Mouse (Mus musculus) midbrain, embryonic 15.5 days (tissue): Measurements from ENCODE around the gene Hes1. TPM values are rescaled to one million over a fixed set of nuclear protein-coding genes. Genes with fewer than 3 reads are reported as not detected.

Experiments
- ATAC-seq: fragments of 200-750 bp; cut with Nextera tagmentation; replicated peaks from 2 replicates; pipeline ENCODE4 v1.8.0; 2017; ENCODE audit warnings: moderate TSS enrichment
- H3K27ac ChIP-seq: fragments of 300-500 bp; sonication (generic); 2 replicates; pipeline ENCODE4 v1.5.1; 2015; ENCODE audit warnings: mild to moderate bottlenecking, inconsistent platforms
- H3K27me3 ChIP-seq: fragments of 300-500 bp; sonication (generic); replicated peaks from 2 replicates; pipeline ENCODE4 v1.6.1; 2015; ENCODE audit warnings: inconsistent platforms
- H3K36me3 ChIP-seq: fragments of 300-500 bp; sonication (generic); replicated peaks from 2 replicates; pipeline ENCODE4 v1.6.1; 2015; ENCODE audit warnings: inconsistent platforms
- H3K4me1 ChIP-seq: fragments of 300-500 bp; sonication (generic); 2 replicates; pipeline ENCODE4 v1.6.1; 2015; ENCODE audit warnings: inconsistent platforms
- H3K4me2 ChIP-seq: fragments of 300-500 bp; sonication (generic); 2 replicates; pipeline ENCODE4 v1.6.1; 2015; ENCODE audit warnings: inconsistent platforms, mild to moderate bottlenecking, moderate library complexity
- H3K4me3 ChIP-seq: fragments of 300-500 bp; sonication (generic); 2 replicates; pipeline ENCODE4 v1.5.1; 2015; ENCODE audit warnings: mild to moderate bottlenecking, inconsistent platforms
- H3K9ac ChIP-seq: fragments of 300-500 bp; sonication (generic); 2 replicates; pipeline ENCODE4 v1.6.1; 2015; ENCODE audit warnings: mild to moderate bottlenecking, inconsistent platforms
- H3K9me3 ChIP-seq: fragments of 300-500 bp; sonication (generic); 2 replicates; pipeline ENCODE4 v1.6.1; 2016; ENCODE audit warnings: inconsistent platforms
- WGBS: fragments of 180-500 bp; shearing (Covaris S2); methylation state at CpG from one replicate; pipeline ENCODE4 v1.1.7; 2015; ENCODE audit warnings: mixed read lengths; 5-methylcytosine and 5-hydroxymethylcytosine counted together
- polyA plus RNA-seq: library from polyadenylated mRNA; unstranded; fragments of >200 nt; fragmentation: Nextera tagmentation; extraction: Ambion mirVana; gene quantifications from 2 replicates; pipeline ENCODE4 v1.2.1, GENCODE M21; 2015

Hes1 gene
- polyA plus RNA-seq, 1 experiment from 2014 or later = 12.4 TPM

GRCm38 (mm10) chr16:30111566-30111965 is 47.4 kb downstream of the Hes1 start:
- no peak overlapping the region for H3K4me3 ChIP-seq
- H3K36me3 ChIP-seq = no peaks in the 10 kb centered on the region
- 82% methylated on average over 2 of the region's 2 CpGs for WGBS
- H3K9me3 ChIP-seq = no peaks in the 10 kb centered on the region
- no peak overlapping the region for H3K4me2 ChIP-seq
- ATAC-seq = no peak
- no peak overlapping the region for H3K27ac ChIP-seq
- H3K27me3 ChIP-seq = no peaks in the 10 kb centered on the region
- H3K9ac ChIP-seq = no peak overlapping the region
- H3K4me1 ChIP-seq = no peaks in the 10 kb centered on the region

GRCm38 (mm10) chr16:30113170-30113569 is 49.0 kb downstream of the Hes1 start:
- no peak for ATAC-seq
- H3K9me3 ChIP-seq = no peaks in the 10 kb centered on the region
- no peak overlapping the region for H3K4me2 ChIP-seq
- H3K4me3 ChIP-seq = no peak overlapping the region
- H3K27ac ChIP-seq = no peak overlapping the region
- no peak overlapping the region for H3K9ac ChIP-seq
- H3K4me1 ChIP-seq = no peaks in the 10 kb centered on the region
- no peaks in the 10 kb centered on the region; the same call in 1 of the 2 replicates for H3K27me3 ChIP-seq
- H3K36me3 ChIP-seq = no peaks in the 10 kb centered on the region
- 44% methylated on average over 3 of the region's 3 CpGs for WGBS

GRCm38 (mm10) chr16:30113800-30114199 is 49.6 kb downstream of the Hes1 start:
- Histone ChIP-seq H3K4me2 (no peak overlapping the region), H3K27ac (no peak overlapping the region), H3K27me3 (peaks cover 4% of the 10 kb centered on the region; the same call in 1 of the 2 replicates), H3K36me3 (no peaks in the 10 kb centered on the region), H3K4me1 (no peaks in the 10 kb centered on the region), H3K9me3 (no peaks in the 10 kb centered on the region), H3K4me3 (no peak overlapping the region), H3K9ac (no peak overlapping the region)
- 88% methylated on average over 8 of the region's 8 CpGs for WGBS
- ATAC-seq = no peak

GRCm38 (mm10) chr16:30114451-30114850 is 50.3 kb downstream of the Hes1 start:
- Histone ChIP-seq H3K9ac (no peak overlapping the region), H3K9me3 (no peaks in the 10 kb centered on the region), H3K4me1 (no peaks in the 10 kb centered on the region), H3K36me3 (no peaks in the 10 kb centered on the region), H3K4me3 (no peak overlapping the region), H3K4me2 (no peak overlapping the region), H3K27ac (no peak overlapping the region), H3K27me3 (peaks cover 6% of the 10 kb centered on the region)
- WGBS = 84% methylated on average over 1 of the region's 1 CpGs
- no peak for ATAC-seq

Other genes starting within 250 kb of the Hes1 start
- not detected in 2 replicates for gene Cpn2, start 203.1 kb downstream of the Hes1 start, polyA plus RNA-seq
- gene Lrrc15, start 218.9 kb downstream of the Hes1 start, polyA plus RNA-seq = 0.22 and 0.24 TPM in 2 replicates
- 0.23 and 0.31 TPM in 2 replicates for gene Gp5, start 246.4 kb downstream of the Hes1 start, polyA plus RNA-seq